Mouse (Mus musculus): ENCODE measurements around the gene Clcnkb.

- TF ChIP-seq CTCF (IDR thresholded peaks at IDR 0.05) (peak; percentile 93), EP300 (IDR thresholded peaks at IDR 0.05) (no peak)
Observed at GRCm38 (mm10) chr4:141362937-141363548, 52.8 kb downstream of the Clcnkb start.
